Mouse (Mus musculus) ES-Bruce4 (cell line): ENCODE measurements around the gene 4930512M02Rik.

ENCODE experiments used
- CTCF ChIP-seq: IDR thresholded peaks from one replicate; pipeline ENCODE4 v1.8.1; 2011; ENCODE audit warnings: low read depth, low read length
- POLR2A ChIP-seq: IDR thresholded peaks from one replicate; pipeline ENCODE4 v1.8.1; 2011; ENCODE audit warnings: low read length; ENCODE audit not compliant: insufficient read depth

DNA sequence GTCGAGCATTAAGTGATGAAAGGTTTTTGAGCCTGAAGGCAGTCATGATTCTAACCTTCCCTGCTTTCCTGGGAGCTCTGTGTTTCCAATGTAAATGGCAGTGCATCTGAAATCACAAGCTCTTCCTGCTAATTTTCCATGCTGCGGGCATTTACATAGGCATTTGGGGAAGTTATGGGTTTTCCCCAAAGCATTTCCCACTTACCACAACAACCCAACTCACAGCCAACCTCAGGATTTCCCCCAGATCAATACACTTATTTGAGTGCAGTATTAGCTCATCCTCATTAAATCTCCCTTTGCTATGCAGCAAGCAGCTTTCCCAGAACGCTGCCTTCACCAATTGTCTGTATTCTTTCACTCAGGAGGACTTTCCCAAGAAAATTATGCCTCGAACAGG, 45.3 kb upstream of the 4930512M02Rik start:
- TF ChIP-seq CTCF (no peak), POLR2A (no peak)
